Mouse (Mus musculus): ENCODE measurements around the gene Extl1.
"Not testable (repeated sequence)": the region's sequence is repeated elsewhere in the genome, so short reads cannot be mapped to it uniquely, and the experiment has no call there.

Extl1 gene

DNA sequence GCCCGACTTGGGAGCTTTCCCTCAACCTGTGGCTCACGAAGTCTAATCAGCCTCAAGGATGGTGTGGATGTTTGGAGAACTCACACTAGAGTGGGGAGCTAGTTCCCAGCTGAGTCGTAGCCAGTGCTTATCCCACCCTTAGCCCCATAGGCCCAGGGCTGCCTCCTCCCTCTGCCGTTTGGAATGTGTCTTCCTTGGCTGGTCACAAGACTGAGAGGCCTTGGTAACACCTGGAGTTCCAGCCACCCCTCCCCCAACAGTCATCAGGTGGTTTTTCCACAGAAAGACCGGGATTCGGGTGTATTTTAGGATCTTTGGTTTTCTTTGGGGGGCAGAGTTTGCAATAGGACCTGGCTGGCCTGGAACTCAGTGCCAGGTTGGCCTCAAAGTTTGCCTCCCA is 33.0 kb downstream of the Extl1 start:
- no peak for DNase-seq (ENCODE audit: low read depth)

DNA sequence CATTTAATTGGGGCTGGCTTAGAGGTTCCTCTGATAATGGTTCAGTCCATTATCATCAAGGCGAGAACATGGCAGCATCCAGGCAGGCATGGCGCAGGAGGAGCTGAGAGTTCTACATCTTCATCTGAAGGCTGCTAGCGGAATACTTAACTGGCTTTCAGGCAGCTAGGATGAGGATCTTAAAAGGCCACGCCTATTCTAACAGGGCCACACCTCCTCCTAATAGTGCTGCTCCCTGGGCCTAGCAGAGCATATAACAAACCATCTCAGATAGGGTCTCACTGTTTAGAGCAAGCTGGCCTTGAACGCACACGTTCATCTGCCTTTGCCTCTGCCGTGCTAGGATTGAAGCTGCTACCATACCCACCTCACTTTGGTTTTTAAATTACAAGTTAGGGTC is 33.8 kb downstream of the Extl1 start:
- no peak for DNase-seq (ENCODE audit: low read depth)

DNA sequence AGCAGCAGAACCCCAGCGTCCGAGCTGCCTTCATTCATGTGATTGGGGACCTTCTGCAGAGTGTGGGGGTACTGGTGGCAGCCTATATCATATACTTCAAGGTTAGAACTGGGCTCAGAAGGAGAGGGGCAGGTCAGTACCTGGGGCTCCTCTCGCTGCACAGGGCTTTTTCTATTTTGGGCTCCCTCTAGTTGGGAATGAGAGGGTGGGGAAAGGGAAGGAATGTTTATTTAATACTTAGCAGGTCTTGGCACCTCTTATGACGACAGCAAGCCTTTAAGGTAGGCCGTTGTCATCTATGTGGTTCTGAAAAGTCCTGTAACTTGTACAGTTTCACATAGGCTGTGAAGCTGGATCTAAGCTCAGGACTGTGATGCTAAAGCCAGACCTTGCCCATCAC is 35.1 kb downstream of the Extl1 start:
- DNase-seq (ENCODE audit: low read depth), result no peak

- no peak for DNase-seq (ENCODE audit: low read depth)
Observed at GRCm38 (mm10) chr4:134348078-134348477, 35.6 kb downstream of the Extl1 start.

- no peak for DNase-seq (ENCODE audit: low read depth)
Observed at GRCm38 (mm10) chr4:134345802-134346201, 37.8 kb downstream of the Extl1 start.

- no peak for DNase-seq (ENCODE audit: low read depth)
Observed at GRCm38 (mm10) chr4:134344620-134345019, 39.0 kb downstream of the Extl1 start.

DNA sequence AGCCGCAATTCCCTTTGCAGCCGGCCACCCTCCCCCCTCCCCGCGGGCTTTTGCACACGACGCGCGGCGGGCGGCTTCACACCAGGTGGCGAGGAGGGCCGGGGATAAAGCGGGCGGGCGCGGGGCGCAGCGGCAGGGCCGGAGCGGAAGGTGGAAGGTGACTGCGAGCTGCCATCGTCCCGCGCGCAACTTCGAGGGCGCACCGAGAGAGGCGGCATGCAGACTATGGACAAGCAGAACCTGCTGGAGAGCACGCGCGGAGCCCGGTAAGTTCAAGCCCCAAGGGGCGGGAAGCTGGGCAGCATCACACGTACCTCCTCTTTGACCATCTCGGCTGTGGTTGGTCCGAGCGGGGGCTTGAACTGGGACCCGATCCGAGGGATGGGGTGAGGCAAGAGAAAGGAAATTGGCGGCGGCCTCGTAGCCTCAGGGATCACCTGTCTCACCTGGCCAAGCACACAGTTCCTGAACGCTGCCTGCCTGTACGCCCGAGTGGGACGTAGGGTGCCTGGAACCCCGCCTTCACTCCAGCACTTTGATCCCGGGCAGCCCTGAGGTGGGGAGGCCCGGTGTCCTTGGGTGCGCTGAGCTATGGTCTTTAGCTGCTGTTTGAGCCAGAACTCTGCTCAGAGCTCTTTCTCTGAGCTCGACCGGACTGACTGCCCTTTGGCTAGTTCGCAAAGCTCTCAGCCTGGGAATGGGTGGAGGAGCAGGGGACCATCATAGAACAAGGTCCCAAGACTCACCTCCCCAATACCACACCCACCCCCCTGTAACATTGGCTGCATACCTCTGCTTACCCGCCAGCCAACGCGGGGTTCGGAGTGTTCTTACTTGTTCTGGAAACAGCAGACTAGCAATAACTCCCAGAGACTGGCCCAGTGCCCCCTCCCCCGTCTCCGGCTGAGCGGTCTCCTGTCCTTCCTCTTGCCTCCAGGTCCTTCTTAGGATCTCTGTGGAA is 40.3 kb downstream of the Extl1 start, which contains the start of gene Slc30a2:
Gene Slc30a2 (plus strand): TSS at position 111 of the 961 bp plus-strand sequence.
- DNase-seq (ENCODE audit: low read depth), result no peak

- no peak for DNase-seq (ENCODE audit: low read depth)
Observed at GRCm38 (mm10) chr4:134342213-134342779, 41.4 kb downstream of the Extl1 start.

DNA sequence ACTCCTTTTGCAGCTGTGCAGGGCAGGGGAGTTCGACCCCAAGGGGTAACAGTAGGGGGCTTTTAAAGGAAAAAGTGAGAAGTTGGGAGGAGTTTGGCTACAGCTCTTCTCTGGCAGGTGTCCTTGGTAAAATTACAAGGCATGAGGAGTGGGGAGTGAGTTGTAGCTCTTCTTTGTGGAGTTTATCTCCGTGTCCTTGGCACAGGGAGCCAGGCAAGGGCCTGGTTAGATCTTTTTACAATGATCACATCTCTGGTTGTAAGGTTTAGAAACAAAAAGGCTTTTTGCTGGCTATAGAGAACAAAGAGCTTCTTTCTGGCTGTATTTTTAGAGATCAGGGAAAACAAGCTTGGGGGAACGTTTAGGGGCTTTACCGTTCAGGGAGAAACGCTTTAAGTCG is 42.4 kb downstream of the Extl1 start:
- DNase-seq (ENCODE audit: low read depth), result not testable (repeated sequence)

DNA sequence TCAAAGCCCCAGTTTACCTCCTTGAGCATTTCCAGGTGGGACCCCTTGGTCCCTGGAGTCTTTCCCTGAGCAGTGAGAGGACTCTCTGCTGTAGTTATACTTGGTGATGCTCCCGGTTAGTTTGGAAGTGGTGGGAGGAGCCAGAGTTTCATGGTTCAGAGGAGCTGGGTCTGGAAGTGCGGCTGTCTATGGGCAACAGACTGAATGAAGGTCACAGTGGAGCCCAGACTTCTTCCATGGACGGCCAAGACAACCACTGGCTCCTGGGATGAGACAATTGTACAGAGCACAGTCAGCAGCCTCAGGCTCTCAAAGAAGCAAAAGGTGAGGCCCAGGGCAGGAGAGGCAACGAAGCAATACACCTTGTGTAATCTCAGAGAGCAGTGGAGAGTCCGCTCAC is 53.4 kb downstream of the Extl1 start:
- no peak for DNase-seq (ENCODE audit: low read depth)

GRCm38 (mm10) chr4:134328832-134329231 is 54.8 kb downstream of the Extl1 start:
- no peak for DNase-seq (ENCODE audit: low read depth)

- DNase-seq (ENCODE audit: low read depth), result no peak
Observed at GRCm38 (mm10) chr4:134328151-134328550, 55.5 kb downstream of the Extl1 start.

- no peak for DNase-seq (ENCODE audit: low read depth)
Observed at GRCm38 (mm10) chr4:134326859-134327530, 56.7 kb downstream of the Extl1 start.

DNA sequence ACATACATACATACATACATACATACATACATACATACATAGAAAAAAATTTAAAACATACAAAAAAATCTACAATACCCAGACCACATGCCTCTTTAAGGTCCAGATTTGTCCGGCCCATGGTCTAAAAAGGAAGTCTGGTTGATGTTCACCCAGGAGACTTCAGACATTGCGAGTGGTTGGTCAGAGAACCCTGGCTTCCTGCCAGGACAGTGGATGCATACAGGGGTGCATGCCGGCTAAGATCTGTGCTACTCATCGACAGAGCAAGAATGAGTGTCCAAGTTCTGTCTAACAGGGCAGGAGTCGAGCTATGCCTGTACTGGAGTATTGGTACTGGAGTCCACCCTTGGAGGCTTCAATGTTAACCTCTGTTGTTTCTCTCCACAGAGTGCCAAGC is 59.0 kb downstream of the Extl1 start:
- no peak for DNase-seq (ENCODE audit: low read depth)

GRCm38 (mm10) chr4:134321524-134321923 is 62.1 kb downstream of the Extl1 start:
- no peak for DNase-seq (ENCODE audit: low read depth)

DNA sequence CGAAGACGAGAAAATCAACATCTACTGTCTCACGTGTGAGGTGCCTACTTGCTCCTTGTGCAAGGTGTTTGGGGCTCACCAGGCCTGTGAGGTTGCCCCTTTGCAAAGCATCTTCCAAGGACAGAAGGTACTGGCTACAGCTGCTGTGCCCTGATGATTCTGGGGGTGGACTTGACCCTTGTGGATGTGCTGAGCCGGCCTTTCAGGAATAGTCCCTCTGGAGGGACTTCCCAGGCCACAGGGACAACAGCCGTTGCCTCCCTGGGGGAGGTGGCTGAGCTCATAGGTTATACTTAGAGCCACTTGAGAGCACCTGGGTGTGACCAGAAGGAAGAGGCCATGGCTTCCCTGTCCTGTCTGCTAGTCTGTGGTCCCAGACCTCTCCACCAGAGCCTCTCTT is 64.0 kb downstream of the Extl1 start:
- DNase-seq (ENCODE audit: low read depth), result no peak

GRCm38 (mm10) chr4:134319074-134319473 is 64.6 kb downstream of the Extl1 start:
- no peak for DNase-seq (ENCODE audit: low read depth)

DNA sequence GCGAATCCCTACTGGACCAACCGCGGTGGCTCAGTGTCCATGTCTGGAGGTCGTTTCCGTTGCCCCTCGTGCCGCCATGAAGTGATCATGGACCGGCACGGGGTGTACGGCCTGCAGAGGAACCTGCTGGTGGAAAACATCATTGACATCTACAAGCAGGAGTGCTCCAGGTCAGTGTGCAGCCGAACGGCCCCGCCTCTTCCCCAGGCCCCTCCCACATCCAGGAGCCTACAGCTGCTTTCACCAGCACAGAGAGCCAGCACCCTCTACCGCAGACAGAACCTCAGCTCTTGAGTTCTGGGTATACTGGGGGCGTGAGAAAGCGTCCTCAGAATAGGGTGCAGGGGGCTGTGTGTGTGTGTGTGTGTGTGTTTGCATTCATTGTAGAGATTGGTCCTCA is 67.3 kb downstream of the Extl1 start:
- DNase-seq (ENCODE audit: low read depth), result no peak

- no peak for DNase-seq (ENCODE audit: low read depth)
Observed at GRCm38 (mm10) chr4:134315470-134315869, 68.2 kb downstream of the Extl1 start.

DNA sequence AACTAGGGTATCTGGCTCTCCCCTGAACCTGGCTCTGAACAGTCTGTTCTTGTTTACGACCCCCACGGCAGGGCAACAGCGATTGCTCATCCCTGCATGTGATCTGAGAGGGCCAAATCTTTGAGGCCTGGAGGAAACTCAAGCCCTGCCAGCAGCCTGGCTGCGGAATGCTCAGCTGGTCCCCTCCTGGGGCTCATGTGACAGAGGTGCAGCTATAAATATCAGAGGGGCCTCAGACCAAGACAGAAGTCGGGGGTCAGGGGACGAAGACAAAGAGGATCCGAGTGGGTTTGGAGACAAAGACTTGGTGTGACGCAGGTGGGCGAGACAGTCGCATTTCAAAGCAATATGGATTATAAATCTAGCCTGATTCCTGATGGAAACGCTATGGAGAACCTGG is 68.8 kb downstream of the Extl1 start, which contains the start of gene Trim63:
Gene Trim63 (plus strand): TSS at position 245 of the 400 bp plus-strand sequence.
- DNase-seq (ENCODE audit: low read depth), result peak; percentile 27

GRCm38 (mm10) chr4:134314081-134314655 is 69.5 kb downstream of the Extl1 start:
- no peak for DNase-seq (ENCODE audit: low read depth)

DNA sequence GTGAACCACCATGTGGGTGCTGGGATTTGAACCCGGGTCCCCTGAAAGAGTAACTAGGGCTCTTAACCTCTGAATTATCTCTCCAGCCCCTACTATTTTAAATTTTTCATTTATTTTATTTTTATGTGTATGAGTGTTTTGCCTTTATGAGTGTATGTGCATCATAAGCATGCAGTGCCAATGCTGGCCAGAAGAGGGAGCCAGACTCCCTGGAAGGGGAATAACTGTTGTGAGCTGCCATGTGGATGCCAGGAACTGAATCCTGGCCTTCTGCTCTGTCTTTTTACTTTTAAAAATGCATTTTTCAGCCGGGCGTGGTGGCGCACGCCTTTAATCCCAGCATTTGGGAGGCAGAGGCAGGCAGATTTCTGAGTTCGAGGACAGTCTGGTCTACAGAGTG is 70.7 kb downstream of the Extl1 start:
- DNase-seq (ENCODE audit: low read depth), result peak; percentile 28
